Comparison of ENCODE assay signal across 8 mouse cellular contexts in the genomic region with DNA sequence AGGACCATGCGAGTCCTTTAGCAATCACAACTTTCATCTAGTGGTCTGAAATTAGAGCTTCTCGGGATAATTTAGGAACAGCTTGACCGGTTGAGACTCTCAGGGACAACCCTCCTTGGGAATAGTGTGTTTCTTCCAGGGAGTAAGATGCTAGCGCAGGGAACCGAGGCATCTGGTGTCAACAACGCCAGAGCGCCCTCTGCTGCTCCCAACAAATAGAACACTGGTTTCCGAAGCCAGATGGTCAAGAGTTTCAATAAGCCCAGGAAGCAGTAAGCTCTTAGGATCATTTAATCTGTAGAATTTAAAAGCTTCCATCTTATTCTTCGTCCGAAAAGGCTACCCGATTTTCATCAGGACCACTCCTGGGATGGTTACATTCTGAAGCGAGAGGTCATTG.
A peak's percentile ranks its signal among the peaks of the same experiment; 100 is the strongest.
DNase-seq lines count a peak whose midpoint lies in the region; ATAC-seq and TF ChIP-seq lines count a peak whose summit lies in the region.

No protein-coding gene starts in this region.

- H3K9me3 ChIP-seq in kidney, embryonic 16.5 days (ENCODE audit: low read length), result no peaks in the 10 kb centered on the region
- no peaks in the 10 kb centered on the region for H3K9me3 ChIP-seq in forebrain, embryonic 14.5 days (replicated peaks; ENCODE audit: control insufficient read depth, low read length)

- no peaks in the 10 kb centered on the region for H3K4me1 ChIP-seq in kidney, adult 2 months (ENCODE audit: control insufficient read depth, insufficient read depth, low read length)
- no peaks in the 10 kb centered on the region for H3K4me1 ChIP-seq in kidney, embryonic 16.5 days (ENCODE audit: insufficient read depth, low read length)
- peaks cover 8% of the 10 kb centered on the region; the same call in 1 of the 2 replicates for H3K4me1 ChIP-seq in forebrain, embryonic 14.5 days (ENCODE audit: control insufficient read depth, insufficient read depth, low read length)

- no peak overlapping the region for H3K4me2 ChIP-seq in kidney, embryonic 16.5 days (replicated peaks; ENCODE audit: low read depth, low read length)
- H3K4me2 ChIP-seq in forebrain, embryonic 14.5 days (ENCODE audit: low read length), result peak overlapping the region; percentile 76

- TF ChIP-seq CTCF in kidney, adult 2 months (conservative IDR thresholded peaks at IDR 0.05; ENCODE audit: insufficient read depth, insufficient read length, low read depth, low read length), result peak; percentile 63
- peak; percentile 83 for TF ChIP-seq CTCF in brain, embryonic 14.5 days (IDR thresholded peaks at IDR 0.05; ENCODE audit: borderline replicate concordance, extremely low read depth, insufficient read depth, insufficient read length)

- no peak; the same call in 1 of the 2 replicates for ATAC-seq in kidney, embryonic 16.5 days (ENCODE audit: low FRiP score, low TSS enrichment)
- peak; percentile 32; the same call in 1 of the 2 replicates for ATAC-seq in forebrain, embryonic 14.5 days

- peak; percentile 40 for DNase-seq in kidney, adult 2 months
- peak; percentile 96 for DNase-seq in brain, embryonic 14.5 days (ENCODE audit: low read depth)
- DNase-seq in forebrain, embryonic 14.5 days (ENCODE audit: low spot score), result peak; percentile 90
- peak; percentile 69 to 75 for DNase-seq in left cerebral cortex, adult 8-10 months (ENCODE audit: low spot score in 2 of 2)
- DNase-seq in retina, postnatal 1 day, result peak; percentile 93
- no peak for DNase-seq in spleen, postnatal 10 days (ENCODE audit: low spot score in 2 of 2)
- DNase-seq in thymus, postnatal 4 days, result no peak

- 6% methylated on average over 12 of the region's 12 CpGs for WGBS in kidney, adult 2 months
- WGBS in kidney, embryonic 16.5 days, result 4% methylated on average over 12 of the region's 12 CpGs
- WGBS in forebrain, embryonic 14.5 days, result 10% methylated on average over 12 of the region's 12 CpGs

- H3K4me3 ChIP-seq in kidney, adult 2 months (ENCODE audit: insufficient read depth, low read depth, low read length), result no peak overlapping the region
- H3K4me3 ChIP-seq in kidney, embryonic 16.5 days (ENCODE audit: low read length), result no peak overlapping the region
- H3K4me3 ChIP-seq in forebrain, embryonic 14.5 days (ENCODE audit: low read depth, low read length), result no peak overlapping the region; the same call in 1 of the 2 replicates

- no peak overlapping the region for H3K9ac ChIP-seq in kidney, embryonic 16.5 days (replicated peaks; ENCODE audit: low read length)
- peak overlapping the region; percentile 49; the same call in 1 of the 2 replicates for H3K9ac ChIP-seq in forebrain, embryonic 14.5 days (ENCODE audit: low read length)

- H3K27me3 ChIP-seq in kidney, adult 2 months (replicated peaks; ENCODE audit: control insufficient read depth, insufficient read depth, low read length), result peaks cover 3% of the 10 kb centered on the region
- peaks cover 44% of the 10 kb centered on the region for H3K27me3 ChIP-seq in kidney, embryonic 16.5 days (ENCODE audit: insufficient read depth, low read length)
- no peaks in the 10 kb centered on the region for H3K27me3 ChIP-seq in forebrain, embryonic 14.5 days (replicated peaks; ENCODE audit: control insufficient read depth, insufficient read depth, low read length)

- TF ChIP-seq POLR2A in kidney, adult 2 months (IDR thresholded peaks at IDR 0.05; ENCODE audit: low read depth, low read length), result no peak
- TF ChIP-seq POLR2A in brain, embryonic 14.5 days (IDR thresholded peaks at IDR 0.05; ENCODE audit: borderline replicate concordance, extremely low read depth, insufficient read depth, insufficient read length, poor library complexity, severe bottlenecking), result no peak

- H3K36me3 ChIP-seq in kidney, adult 2 months (ENCODE audit: control insufficient read depth, insufficient read depth, low read length), result no peaks in the 10 kb centered on the region
- H3K36me3 ChIP-seq in kidney, embryonic 16.5 days (ENCODE audit: insufficient read depth, low read length), result no peaks in the 10 kb centered on the region
- H3K36me3 ChIP-seq in forebrain, embryonic 14.5 days (ENCODE audit: control insufficient read depth, insufficient read depth, low read length), result peaks cover 20% of the 10 kb centered on the region; the same call in 1 of the 2 replicates

- no peak overlapping the region for H3K27ac ChIP-seq in kidney, adult 2 months (ENCODE audit: insufficient read depth, low read depth, low read length)
- H3K27ac ChIP-seq in kidney, embryonic 16.5 days (ENCODE audit: low read length), result no peak overlapping the region
- H3K27ac ChIP-seq in forebrain, embryonic 14.5 days (ENCODE audit: low read depth, low read length), result peak overlapping the region; percentile 67

Comparison
In these comparisons a context has a peak if more than half of its experiments do, and no peak if none do; other contexts are left out.
1. DNase-seq: peak in kidney, adult 2 months (single experiment), brain, embryonic 14.5 days (single experiment), forebrain, embryonic 14.5 days (single experiment), left cerebral cortex, adult 8-10 months (2 of 2) and retina, postnatal 1 day (single experiment); none in spleen, postnatal 10 days (0 of 2) and thymus, postnatal 4 days (single experiment).